Mouse (Mus musculus) left cerebral cortex, adult 18-20 months (tissue): ENCODE measurements around the gene Sost. TPM values are rescaled to one million over a fixed set of nuclear protein-coding genes. Genes with fewer than 3 reads are reported as not detected.

Experiments
- total RNA-seq, 2 experiments: library from RNA; stranded (reverse); gene quantifications; 2 replicates each; pipeline ENCODE4 v1.2.3; 2021

The Sost gene
- total RNA-seq, 2 experiments from 2014 or later = not detected

Other genes with a start within 250 kb of the Sost start
- gene Dhx8, start 234.1 kb downstream of the Sost start, total RNA-seq = 10 to 100 TPM; 35.5 to 37.2 TPM
- gene Etv4, start 181.6 kb downstream of the Sost start, total RNA-seq = 10 to 100 TPM; 11.5 to 15.1 TPM
- gene Meox1, start 72.6 kb downstream of the Sost start, total RNA-seq = under 1 TPM; 0.28 to 0.74 TPM
- not detected for gene Cfap97d1, start 17.3 kb upstream of the Sost start, total RNA-seq
- gene Dusp3, start 20.0 kb upstream of the Sost start, total RNA-seq = 100 to 1,000 TPM; 195 to 205 TPM
- gene Mpp3, start 61.4 kb upstream of the Sost start, total RNA-seq = 10 to 100 TPM; 77.6 to 89.6 TPM
- gene Cd300lg, start 74.5 kb upstream of the Sost start, total RNA-seq = under 1 TPM in 1 of 2 experiments, not detected in 1; 0.19 TPM
- gene Mpp2, start 121.5 kb upstream of the Sost start, total RNA-seq = 100 to 1,000 TPM; 128 to 158 TPM
- not detected for gene Ppy, start 134.3 kb upstream of the Sost start, total RNA-seq
- not detected for gene Pyy, start 140.8 kb upstream of the Sost start, total RNA-seq
- not detected for gene Nags, start 178.5 kb upstream of the Sost start, total RNA-seq
- 10 to 100 TPM; 24.6 to 25.3 TPM for gene Tmem101, start 189.4 kb upstream of the Sost start, total RNA-seq
- 10 to 100 TPM; 55.0 to 64.2 TPM for gene Lsm12, start 218.3 kb upstream of the Sost start, total RNA-seq
- gene G6pc3, start 222.6 kb upstream of the Sost start, total RNA-seq = 10 to 100 TPM; 67.9 to 68.2 TPM